Mouse (Mus musculus): ENCODE data around the gene Muc1.

Muc1 gene

DNA sequence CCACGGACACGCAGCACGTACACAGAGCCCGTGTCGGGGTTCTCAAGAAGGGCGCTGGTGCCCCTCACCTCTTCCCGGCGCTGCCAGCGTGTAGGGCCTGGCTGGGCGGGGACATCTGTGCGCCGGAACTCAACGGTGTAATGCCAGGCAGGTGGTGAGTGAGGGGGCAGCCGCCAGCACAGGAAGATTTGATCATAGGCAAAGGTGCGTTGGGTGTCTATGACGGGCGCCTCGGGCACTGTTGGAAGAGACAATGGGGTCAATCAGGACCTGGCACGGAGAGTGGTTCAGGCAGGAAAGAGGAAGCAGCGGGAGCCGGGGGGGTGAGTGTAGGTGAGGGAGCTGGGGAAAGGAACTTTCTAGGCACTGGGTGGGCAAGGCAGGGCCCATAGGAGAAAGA, 8.8 kb downstream of the Muc1 start:
- no peak for DNase-seq

DNA sequence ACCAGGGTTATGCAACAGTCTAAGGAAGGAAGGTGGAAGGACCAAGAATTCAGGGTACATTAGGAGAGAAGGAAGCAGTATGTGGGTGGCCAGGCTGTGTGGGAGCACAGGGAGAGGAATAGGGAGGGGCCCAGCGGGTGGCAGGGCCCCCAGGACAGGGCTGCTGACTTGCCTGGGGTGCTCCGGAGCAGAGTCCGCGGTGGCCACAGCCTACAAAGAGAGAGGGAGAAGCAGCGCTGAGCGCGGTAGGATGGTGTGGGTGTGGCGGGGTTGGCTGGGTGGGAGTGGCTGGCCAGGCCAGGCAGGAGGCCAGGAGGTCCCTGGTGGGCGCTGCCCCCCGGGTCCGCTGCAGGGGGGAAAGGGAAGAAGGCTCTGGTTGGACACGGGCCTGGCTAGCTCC, 9.6 kb downstream of the Muc1 start:
- DNase-seq, result no peak

DNA sequence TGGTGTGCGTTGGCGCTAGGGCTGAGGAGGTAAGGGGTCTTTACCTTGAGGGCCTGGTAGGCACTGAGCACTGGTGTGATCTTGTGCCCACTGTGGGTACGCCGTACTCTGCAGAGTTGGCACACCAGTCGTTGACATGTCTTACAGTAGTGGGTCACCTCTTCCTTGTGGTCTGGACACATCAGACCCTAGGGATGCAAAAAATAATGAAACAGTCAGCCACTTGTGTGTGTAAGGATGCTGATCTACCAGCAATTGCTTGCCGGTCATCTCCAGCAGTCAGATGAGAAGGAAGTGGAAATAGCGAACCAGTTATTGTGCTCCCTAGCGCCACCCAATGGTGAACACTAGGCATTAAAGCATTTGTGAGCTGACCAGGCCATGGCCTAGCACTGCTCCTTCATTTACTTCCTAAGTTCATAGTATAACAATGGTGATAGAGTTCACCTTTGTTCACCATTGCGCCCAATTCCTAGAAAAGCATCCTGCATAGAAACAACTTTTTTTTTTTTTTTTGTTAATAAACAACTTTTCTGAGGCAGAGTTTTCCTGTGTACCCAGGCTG, 13.6 kb downstream of the Muc1 start:
- DNase-seq, result peak; percentile 79

DNA sequence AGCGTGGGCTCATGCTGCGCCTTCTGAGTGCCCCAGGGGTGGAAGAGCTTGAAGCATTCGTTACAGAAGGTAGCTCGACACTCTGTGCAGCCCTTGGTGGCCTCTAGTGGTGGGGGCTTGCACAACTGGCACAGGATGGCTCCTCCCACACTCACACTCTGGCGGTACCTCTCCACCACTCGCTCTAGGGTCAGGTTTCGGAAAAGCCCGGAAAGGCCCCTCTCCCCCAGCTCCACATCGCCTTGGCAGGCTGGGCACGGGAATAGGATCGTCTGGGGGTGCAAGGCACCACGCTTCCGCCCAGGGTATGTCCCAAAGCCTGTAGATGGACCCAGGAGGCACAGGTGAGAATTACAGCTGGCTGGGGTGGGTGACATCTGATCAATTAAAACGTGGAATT, 14.8 kb downstream of the Muc1 start:
- DNase-seq, result peak; percentile 66

DNA sequence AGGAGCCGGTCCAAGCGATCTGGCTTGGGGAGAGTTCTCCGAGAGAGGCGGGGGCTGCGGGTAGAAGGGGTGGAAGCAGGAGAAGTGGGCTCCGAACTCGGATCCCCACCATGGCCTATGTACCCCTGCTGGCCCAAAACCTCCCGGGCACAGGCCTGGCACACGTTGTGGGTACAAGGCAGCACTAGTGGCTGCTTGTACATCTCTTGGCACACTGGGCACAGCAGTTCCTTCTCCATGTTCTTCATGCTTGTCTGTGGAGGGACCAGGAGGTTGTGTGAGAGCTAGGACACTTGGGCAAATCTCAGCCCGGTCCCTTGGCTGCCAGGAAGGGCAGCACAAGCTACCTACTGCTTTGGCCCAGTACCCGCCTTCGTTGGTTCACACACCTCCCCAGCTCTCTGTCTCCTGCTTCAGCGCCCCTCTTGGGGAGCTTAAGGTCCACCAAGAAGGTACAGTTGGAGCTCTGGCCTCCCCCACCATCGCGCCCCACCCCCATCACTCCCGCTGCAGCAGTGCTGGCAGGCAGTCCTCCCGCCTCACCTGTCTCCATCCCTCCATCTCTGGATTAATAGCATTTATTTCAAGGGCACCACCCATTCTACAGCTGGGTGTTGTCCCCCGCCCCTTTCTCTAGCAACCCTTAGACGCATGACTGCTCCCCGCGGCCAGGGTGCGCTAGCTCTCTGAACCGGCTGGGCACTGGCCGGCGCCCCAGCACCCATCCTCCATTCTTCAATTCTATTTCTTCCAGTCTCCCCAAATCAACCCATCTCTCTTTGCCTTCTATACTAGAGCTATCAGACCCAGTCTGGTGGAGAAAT, 15.5 kb downstream of the Muc1 start:
- DNase-seq, result peak; percentile 54

DNA sequence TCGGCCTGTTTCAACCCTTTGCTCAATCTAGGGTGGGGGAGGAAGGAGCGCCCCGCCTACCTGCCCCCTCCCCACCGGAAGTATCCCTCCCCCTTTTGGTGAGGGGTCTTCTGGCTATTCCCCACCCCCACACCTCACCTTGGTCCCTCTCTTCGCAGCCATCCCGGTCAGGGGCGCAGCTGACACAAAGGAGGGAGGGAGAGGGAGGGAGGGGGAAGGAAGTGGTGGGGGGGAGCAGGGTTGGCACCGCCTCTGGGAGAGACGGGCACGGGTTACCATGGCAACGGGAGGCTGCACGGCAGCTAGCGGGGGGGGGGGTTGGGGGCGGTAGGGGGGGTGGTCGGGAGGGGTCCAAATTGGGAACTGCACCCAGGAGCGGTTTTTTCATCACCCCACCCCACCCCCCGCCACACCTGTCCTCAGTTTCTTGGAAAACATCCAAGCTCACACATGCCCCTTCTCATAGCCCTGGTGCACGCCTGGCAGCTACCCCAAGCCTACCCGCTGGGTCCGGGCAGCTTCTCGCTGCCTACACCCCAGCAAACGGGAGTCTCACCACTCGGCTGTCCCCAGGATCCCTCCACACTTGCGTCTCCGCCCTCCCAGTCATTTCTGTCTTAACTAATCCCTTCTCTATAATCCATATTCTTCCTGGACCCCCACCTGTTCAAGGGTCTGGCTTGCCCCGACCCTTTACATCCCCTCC, 16.3 kb downstream of the Muc1 start:
- DNase-seq, result peak; percentile 33

DNA sequence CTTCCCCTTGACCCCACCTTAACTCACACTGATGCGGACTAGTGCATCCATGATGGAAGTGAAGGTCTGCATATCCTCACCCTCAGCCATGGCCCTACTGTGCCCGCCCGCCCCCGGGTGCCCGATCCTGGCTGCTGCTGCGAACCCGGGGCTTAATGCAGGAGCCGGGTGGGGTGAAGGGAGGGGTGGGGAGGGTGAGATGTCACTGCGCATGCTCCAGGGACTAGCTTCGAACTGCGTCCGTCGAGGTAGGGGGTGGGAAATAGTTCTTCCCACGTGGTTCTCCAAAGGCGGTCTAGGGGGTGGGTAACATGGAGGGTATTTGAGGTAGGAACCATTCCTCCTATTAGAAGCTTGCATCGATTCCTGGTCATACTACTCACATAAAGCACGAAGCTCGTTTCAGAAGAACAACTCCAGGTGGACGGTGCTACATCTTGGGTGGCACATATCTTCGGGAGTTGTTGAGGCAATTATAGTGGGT, 16.9 kb downstream of the Muc1 start, which contains the start of gene Krtcap2:
Krtcap2 (plus strand) TSS at position 279 of the 484 bp plus-strand sequence.
- DNase-seq, result no peak

DNA sequence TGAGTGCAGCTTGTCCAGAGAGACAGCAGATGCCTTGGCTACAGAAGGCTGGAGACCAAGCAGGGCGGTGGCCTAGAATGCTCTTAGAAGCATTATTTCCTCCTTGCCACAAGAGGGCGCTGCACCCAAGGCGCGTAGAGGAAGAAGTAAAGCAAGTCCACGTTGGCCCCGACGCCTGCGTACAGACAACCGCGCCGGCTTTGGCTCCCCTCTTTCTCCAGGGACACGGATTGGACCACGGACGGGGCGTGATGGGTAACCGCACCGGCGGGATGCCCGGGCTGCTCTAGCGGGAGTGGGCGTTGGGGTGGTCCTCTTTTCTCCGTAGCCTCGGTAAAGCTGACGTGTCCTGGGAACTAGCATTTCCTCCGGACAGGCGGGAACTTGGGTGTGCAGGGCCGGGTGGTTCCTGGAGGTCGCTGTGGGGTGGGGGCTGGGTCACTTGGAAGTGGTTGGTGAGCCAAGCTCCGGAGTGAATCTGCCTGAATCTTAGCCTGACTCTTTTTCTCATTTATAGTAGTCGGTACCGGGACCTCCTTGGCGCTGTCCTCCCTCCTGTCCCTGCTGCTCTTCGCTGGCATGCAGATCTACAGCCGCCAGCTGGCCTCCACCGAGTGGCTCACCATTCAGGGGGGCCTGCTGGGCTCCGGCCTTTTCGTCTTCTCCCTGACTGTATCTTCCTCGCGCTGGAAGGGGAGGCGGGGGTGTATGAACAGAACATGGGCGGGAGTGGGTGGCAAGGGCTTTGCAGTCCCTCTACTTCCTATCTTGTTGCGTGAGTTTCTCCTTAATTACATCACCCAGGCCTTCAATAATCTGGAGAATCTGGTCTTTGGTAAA, 17.6 kb downstream of the Muc1 start, which contains the start of gene Trim46:
Trim46 (minus strand) TSS at position 49 of the 840 bp plus-strand sequence.
- peak; percentile 90 for DNase-seq

DNA sequence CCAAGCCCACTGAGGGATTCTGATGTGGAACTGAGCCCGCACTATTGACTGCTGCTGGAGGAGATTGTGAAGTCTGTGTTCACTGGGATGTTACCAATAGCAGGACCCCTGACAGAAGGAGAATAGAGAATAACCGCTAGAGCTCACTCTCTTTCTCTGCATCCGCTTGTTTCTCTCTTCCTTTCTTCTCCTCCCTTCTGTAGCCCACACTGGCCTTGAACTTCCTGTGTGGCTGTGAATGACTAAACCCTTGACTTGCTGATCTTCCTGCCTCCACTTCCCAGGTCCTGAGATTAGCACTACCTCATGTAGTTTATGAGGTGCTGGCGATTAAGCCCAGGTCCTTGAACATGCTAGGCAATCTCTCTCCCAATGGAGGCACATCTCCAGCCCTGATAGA, 18.6 kb downstream of the Muc1 start:
- no peak for DNase-seq

DNA sequence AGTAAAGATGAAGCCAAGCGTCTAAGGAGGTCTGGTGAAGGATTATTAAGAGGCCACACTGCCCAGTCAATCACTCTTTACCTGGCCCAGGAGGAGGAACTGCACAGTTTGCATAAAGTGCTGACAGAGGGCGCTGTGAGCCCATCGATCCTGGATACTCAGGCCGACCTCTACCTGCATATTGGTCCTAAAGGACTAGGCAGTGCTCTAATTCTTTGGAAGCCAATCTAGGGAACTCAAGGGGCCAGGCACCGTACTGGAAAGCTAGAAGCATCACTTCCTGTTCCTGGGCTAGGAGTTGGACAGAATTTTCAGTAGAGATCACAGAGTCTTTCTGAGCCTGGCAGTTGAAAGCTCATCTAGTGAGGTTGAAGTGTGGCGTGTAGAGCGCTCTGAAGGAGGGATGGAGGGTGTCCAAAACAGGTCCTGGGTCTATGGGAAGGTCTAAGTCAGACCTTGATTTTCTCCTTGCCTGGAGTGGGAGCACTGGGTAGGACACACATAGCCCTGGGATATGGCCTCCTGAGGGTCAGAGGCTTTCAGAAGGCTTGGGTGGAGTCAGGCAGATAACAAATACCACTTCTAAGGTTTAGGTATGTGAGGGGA, 21.7 kb downstream of the Muc1 start:
- DNase-seq, result peak; percentile 89

DNA sequence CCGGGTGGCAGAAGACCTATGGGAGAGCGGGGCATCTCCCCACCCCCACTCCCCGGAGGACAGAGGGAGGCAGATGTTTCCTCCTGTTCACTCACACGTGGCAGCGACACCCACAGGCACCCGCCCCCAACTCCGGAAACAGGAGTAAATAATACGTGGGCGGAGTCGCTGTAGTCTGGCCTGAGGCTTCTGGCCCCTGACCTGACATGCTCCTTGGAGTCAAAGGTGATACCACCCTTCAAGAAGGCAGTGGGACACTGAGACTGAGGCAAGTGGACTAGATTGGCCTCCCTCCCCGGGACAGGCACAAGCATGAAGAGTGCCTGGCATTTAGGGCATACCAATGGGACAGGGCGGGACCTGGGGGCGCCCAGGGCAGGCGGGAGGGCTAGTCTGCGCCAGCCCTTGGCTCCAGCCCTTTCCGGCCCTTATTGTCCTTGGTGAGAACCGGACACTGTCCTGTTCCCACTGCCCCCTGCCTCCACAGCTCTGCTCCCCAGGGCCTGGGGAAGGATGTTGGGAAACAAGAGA, 22.6 kb downstream of the Muc1 start:
- peak; percentile 78 for DNase-seq

DNA sequence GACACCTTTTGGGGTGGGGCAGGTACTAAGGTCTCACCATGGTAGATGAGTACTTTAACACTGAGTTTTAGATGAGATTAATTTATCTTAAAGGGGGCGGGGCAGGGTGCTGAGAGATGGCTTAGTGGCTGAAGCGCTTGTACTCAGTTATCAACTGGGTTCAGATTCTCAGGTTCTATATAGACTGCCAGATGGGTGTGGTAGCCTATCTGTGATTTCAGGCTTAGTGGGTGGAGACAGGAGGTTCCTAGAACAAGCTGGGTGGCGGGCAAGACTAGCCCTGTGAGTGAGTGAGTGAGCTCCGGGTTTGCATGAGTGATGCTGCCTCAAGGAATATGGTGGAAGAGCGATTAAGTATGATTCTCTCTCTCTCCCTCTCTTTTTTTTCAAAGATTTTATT, 26.1 kb downstream of the Muc1 start:
- no peak for DNase-seq

DNA sequence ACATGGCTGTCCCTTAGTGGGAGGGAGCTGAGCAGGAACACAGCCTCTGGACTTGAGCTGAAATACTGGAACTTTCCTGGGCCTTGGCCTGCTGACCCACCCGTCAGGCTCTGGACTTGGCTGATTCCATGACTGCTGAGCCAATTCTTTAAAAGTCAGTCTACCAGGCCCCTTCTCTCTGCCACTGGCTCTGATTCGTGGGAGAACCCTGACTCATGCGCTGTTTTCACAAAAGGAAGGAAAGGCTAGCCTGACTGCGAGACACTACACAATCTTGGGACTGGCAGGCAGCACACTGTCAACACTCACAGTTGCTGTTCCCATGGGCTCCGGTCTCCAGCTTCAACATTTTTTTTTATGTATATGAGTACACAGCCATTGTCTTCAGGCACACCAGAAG, 27.3 kb downstream of the Muc1 start:
- DNase-seq, result no peak

DNA sequence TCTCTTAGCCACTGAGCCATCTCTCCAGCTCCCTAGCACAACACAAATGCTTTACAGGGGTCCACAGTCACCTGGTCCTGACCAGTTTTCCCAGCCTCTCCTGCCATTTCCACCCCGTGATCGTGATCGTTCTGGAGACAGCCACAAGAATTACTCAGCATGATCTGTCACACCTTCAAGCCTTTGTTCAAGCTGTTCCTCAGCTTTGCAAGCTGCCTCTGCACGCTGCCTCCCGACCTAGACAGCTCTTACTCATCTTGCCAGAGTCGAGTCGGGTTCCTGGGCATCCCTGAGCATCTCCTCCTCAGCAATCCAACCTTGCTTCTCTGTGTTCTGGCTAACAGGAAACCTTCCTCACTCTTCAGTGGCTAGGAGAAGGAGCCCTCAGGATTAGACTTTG, 30.2 kb downstream of the Muc1 start, which contains the start of gene Dpm3:
Dpm3 (plus strand) TSS at position 283 of the 400 bp plus-strand sequence.
- no peak for DNase-seq

DNA sequence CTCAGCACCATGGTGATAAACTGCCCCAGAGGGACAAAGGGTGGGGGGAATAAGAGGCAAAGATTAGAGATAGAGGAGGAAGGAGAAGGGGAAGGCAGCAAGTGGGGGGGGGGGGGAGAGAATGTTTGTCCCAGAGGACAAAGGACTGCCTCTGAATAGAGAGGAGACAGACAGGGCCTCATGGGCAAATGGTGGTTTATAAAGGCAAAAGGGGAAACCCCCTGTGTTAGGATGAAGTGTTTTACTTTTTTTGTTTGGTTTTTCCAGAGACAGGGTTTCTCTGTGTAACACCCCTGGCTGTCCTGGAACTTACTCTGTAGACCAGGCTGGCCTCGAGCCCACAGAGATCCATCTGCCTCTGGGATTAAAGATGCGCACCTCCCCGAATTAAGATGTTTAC, 31.4 kb downstream of the Muc1 start:
- DNase-seq, result no peak

DNA sequence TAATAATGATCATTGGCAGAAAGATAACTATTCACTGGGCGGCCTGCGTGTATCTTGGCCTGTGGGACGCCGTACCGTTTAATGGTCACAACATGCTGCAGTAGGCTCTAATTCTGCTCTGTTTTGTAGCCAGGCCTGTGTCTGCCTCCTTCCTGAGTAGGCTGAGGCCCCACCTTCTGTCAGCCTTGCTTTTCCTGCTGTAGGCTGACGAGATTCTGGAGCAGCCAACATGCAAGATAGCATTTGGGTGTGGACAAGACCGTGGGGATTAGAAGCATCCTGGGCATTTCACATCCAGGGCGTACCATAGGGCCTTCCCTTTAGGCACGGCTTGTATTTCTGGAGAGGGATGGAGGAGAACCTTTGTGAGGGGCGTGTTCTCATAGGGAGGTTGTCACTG, 33.6 kb downstream of the Muc1 start:
- peak; percentile 49 for DNase-seq

DNA sequence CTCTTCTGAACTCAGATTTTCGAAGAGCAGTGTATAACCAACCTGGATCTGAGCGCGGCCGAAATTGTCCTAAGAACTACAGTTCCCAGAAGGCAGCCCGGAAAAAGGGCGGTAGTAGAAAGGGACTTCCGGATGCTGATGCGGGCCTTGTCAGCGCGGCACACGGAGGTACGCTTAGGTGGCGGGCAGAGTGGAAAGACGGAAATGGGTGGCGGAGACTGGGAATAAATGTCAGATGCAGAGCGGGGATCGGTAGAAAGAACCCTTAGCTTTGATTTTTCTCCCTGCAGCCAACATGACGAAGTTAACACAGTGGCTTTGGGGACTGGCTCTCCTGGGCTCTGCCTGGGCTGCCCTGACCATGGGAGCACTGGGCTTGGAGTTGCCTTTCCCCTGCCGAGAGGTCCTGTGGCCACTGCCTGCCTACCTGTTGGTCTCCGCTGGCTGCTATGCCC, 37.6 kb downstream of the Muc1 start:
- peak; percentile 84 for DNase-seq

DNA sequence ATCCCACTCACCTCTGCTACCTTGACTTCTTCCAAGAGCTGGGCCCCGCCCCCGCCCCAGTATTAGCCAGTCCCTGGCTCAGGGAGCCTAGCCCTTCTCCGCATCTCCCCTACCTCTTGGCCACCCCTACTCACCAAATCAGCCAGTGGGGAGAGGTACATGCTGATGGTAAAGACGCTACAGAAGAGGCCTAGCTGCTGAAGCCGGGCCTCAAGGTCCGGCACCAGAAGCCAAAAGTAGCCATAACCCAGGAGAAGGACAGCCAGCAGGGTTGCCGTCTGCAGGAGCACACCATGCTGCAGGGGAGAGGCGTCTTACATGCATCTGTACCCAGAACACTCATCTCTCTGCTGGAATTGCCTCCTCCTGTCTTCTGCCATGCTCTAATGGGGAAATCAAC, 40.1 kb downstream of the Muc1 start:
- DNase-seq, result no peak

DNA sequence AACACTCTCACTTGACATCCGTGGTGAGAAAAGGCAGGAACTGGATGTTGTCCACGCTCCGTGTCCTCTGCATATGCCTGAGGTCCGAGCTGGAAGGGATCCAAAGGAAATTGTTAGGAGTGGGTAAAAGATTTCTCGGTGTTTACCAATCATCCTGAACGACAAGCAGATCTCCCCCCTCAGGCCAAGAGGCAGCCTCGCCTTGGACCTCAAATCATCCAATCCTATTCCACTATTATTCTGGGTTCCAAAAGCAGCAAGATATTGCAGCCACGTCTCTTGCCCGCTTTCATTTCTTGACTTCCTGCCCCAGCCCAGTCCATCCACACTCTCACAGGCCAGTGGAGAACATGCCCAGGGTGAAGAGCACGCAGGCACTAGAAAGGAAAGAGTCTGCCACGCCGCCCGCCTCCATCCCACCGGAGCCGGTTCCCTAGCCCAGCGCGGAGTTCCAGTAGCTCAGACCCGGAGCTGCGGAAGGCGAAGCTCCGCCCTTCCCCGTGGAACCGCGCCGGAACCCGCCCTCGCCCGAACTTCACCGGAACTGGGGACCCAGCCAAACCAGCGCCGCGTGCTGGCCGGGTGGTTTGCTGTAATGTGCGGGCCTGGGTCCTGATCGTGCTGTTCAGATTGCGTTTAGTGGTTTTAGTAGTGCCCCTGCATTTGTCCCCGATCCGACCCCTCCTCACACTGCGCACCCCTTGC, 41.3 kb downstream of the Muc1 start, which contains the start of gene Slc50a1:
Slc50a1 (minus strand) TSS at position 520 of the 705 bp plus-strand sequence.
- peak; percentile 84 for DNase-seq

DNA sequence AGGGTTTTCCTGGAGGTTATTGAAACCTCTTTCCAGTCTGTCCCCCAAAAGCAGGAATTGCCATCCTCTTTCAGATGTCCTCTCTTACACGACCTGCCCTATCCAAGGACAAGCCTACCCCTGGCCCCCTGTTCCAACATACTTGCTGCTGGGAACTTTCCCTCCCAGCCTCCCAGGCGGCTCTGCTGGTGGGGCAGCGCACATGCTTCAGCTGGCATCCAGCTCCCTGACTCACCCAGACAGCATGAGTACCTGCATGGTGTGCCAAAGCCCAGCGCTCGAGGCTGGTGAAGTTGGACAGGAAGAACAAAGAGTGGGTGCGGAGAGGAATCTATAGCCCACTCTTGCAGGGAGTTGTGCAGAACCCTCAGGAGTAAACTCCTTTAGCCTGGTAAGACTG, 42.0 kb downstream of the Muc1 start:
- DNase-seq, result peak; percentile 44

DNA sequence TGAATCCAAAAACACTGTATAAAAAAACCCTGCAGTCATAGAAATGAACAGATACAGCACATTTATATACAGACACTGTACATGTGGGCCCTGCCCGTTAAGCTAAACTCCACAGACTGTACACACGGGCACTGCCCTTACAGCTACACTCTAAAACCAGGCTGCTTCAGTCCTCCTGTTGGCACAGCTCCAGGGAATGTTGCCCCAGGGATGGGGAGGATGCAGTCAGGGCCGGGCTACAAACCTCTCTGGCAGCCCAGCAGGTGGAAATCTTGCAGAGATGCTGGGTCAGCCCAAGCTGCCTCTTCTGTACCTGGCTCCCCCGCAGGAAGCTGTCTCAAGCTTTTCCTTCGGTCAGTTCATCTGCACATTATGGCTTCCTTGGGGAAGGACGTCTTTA, 42.9 kb downstream of the Muc1 start:
- DNase-seq, result peak; percentile 51

Data from kidney, adult 9 months (tissue).